Mouse (Mus musculus) lung, embryonic 16.5 days (tissue): ENCODE measurements at regions not wholly inside any gene's neighbourhood (a gene's known extent, or its start where the extent isn't known, plus 50 kb on each side); places are given as distances from the start of the nearest gene placed in this dataset.

Source experiments
- ATAC-seq: fragments of 200-750 bp; cut with Nextera tagmentation; 2 replicates; pipeline ENCODE4 v1.8.0; 2017; ENCODE audit warnings: low read depth, mild to moderate bottlenecking, moderate library complexity
- H3K27ac ChIP-seq: fragments of 300-500 bp; sonication (generic); 2 replicates; pipeline ENCODE4 v1.5.1; 2014; ENCODE audit warnings: mild to moderate bottlenecking, control low read depth, low read length
- H3K27me3 ChIP-seq: fragments of 300-500 bp; sonication (generic); 2 replicates; pipeline ENCODE4 v1.6.1; 2014; ENCODE audit warnings: low read depth, low read length, mixed read lengths; ENCODE audit not compliant: control insufficient read depth, insufficient read depth
- H3K36me3 ChIP-seq: fragments of 300-500 bp; sonication (generic); 2 replicates; pipeline ENCODE4 v1.6.1; 2014; ENCODE audit warnings: low read length; ENCODE audit not compliant: control insufficient read depth, insufficient read depth
- H3K4me1 ChIP-seq: fragments of 300-500 bp; sonication (generic); replicated peaks from 2 replicates; pipeline ENCODE4 v1.6.1; 2014; ENCODE audit warnings: low read length, mixed read lengths; ENCODE audit not compliant: control insufficient read depth, insufficient read depth
- H3K4me2 ChIP-seq: fragments of 300-500 bp; sonication (generic); 2 replicates; pipeline ENCODE4 v1.6.1; 2014; ENCODE audit warnings: low read depth, low read length, control low read depth
- H3K4me3 ChIP-seq: fragments of 300-500 bp; sonication (generic); 2 replicates; pipeline ENCODE4 v1.5.1; 2014; ENCODE audit warnings: mild to moderate bottlenecking, low read length, control low read depth
- H3K9ac ChIP-seq: fragments of 300-500 bp; sonication (generic); 2 replicates; pipeline ENCODE4 v1.6.1; 2014; ENCODE audit warnings: low read length, control low read depth
- H3K9me3 ChIP-seq: fragments of 300-500 bp; sonication (generic); 2 replicates; pipeline ENCODE4 v1.6.1; 2016; ENCODE audit warnings: low read length; ENCODE audit not compliant: control insufficient read depth
- WGBS: fragments of 180-500 bp; shearing (Covaris S2); extraction: QIAGEN DNeasy Blood & Tissue Kit; methylation state at CpG from one replicate; pipeline ENCODE4 v1.1.7; 2014; 5-methylcytosine and 5-hydroxymethylcytosine counted together

DNA sequence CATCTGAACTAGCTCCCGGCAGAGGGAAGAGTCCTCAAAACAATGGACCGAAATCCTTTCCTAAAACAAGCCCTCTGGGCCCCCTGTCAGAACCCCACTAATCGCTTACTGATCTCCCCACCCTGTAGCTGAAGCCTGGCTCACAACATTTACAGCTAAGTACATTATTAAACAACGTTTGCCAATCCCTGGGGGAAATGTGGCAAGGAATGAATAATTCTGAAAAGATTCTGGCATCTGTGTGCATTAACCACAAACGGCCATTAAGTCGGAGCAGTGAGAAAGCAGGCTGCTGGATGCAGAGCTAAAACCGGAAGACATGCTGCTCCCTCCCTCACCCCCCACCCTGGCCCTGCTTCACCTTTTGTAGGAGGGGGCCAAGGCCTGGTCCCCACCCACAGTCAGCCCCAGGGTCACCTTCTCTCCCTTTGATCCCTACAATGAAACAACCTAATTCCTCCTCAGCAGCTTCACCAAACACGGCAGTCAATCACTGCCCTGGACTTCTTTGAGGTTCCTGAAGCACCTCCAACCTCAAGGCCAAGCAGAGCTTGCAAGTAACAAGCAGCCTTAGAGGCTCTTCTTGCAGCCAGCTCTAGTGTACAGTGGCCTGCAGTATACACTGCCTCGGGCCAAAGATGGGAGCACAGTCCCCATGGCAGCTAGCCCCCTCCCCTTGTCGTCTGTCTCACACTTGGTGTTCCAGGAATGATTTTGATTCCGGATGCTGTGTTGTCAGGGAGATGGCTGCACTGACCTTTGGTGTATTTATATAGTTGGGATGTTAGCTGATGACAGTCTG lies 175.2 kb downstream of the Sh3bp4 start:
- Histone ChIP-seq H3K4me3 (no peak overlapping the region), H3K4me1 (no peaks in the 10 kb centered on the region; the same call in 1 of the 2 replicates), H3K4me2 (no peak overlapping the region), H3K27me3 (no peaks in the 10 kb centered on the region), H3K9ac (no peak overlapping the region), H3K9me3 (peaks cover 4% of the 10 kb centered on the region; the same call in 1 of the 2 replicates), H3K36me3 (no peaks in the 10 kb centered on the region), H3K27ac (no peak overlapping the region)
- 18% methylated on average over 11 of the region's 11 CpGs for WGBS
- no peak for ATAC-seq

DNA sequence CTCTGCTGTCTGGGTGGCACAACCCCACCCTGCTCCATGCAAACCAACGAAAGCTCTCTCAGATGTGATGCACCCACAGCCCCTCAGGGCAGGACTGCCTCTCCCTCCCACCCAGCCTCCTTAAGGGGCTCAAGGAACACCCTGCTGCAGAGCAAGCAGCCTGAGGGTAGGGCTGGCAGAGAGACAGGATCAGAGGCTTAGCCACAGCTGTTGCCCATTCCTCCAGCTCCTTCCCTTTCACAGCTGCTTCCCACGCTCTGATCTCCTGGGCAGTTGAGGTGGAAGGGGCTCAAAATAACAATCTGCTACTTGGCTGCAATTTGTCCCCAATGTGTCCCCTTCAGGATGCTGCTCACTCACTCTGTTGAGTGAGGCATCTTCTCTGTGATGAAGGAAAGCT lies 181.5 kb downstream of the Sh3bp4 start:
- Histone ChIP-seq H3K4me1 (no peaks in the 10 kb centered on the region), H3K36me3 (no peaks in the 10 kb centered on the region), H3K27me3 (no peaks in the 10 kb centered on the region), H3K9me3 (peaks cover 4% of the 10 kb centered on the region; the same call in 1 of the 2 replicates), H3K9ac (no peak overlapping the region), H3K27ac (no peak overlapping the region), H3K4me2 (no peak overlapping the region), H3K4me3 (no peak overlapping the region)
- ATAC-seq = no peak
- 36% methylated on average over 2 of the region's 2 CpGs for WGBS

DNA sequence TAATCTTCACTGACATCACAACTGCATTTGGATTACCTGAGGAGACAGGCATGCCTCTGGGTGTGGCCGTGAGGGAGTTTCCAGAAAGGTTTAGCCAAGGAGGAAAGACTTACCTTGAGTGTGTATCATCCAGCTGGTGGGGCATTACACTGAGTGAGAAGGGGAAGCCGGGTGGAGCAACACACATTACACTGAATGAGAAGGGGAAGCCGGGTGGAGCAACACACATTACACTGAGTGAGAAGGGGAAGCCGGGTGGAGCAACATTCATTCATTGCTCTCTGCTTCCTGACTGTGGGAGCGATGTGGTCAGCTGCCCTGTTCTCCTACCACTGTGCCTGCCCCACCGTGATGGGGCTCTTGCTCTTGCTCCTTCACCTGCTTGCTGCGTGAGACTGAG lies 182.3 kb downstream of the Sh3bp4 start:
- H3K36me3 ChIP-seq = no peaks in the 10 kb centered on the region
- no peak overlapping the region for H3K4me3 ChIP-seq
- WGBS = 82% methylated on average over 7 of the region's 7 CpGs
- no peak overlapping the region for H3K27ac ChIP-seq
- H3K4me2 ChIP-seq = no peak overlapping the region
- H3K9ac ChIP-seq = no peak overlapping the region
- 0 out of 2 replicates have a peak, but pooled peaks cover under 1% of the 10 kb centered on the region for H3K9me3 ChIP-seq
- no peak for ATAC-seq
- H3K27me3 ChIP-seq = no peaks in the 10 kb centered on the region
- no peaks in the 10 kb centered on the region for H3K4me1 ChIP-seq

DNA sequence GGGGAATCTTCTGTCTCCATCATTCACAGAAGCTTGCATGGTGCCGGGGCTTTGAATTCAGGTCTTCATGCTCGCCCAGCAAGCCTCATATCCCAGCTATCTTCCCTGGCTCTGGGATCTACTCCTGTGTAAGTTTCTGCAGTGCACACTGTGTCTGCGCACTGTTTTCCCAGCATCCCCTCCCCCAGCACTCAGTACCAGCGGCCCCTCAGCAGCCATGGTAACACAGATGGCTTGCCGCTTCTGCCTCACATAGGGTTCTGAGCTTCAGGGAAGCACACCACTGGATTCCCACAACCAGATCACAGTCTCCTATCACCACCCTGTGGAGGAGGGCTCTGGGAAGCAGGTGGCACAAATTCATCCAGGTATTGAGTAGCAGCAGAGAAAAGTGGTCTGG lies 187.7 kb downstream of the Sh3bp4 start:
- Histone ChIP-seq H3K4me3 (no peak overlapping the region), H3K27ac (no peak overlapping the region), H3K36me3 (no peaks in the 10 kb centered on the region), H3K4me2 (no peak overlapping the region), H3K9ac (no peak overlapping the region), H3K27me3 (no peaks in the 10 kb centered on the region), H3K9me3 (no peaks in the 10 kb centered on the region), H3K4me1 (no peaks in the 10 kb centered on the region)
- ATAC-seq = no peak
- 68% methylated on average over 5 of the region's 5 CpGs for WGBS

DNA sequence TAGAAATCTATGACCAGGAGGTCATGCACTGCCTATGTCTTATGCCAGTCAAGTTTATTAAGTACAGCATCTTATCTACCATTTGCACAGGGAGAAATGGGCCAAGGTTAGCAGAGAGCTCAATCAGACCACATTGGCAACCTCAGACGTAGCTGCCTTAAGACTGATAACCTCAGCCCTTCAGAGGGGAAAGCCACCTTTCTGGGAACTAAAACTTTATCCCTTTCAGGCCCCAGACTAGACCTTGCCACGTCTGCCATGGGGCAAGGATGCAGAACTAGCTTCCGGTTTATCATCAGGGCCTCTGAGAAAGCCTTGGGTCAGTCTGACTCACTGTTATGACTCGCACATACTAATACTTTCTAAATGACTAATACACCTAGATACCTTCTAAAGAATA lies 188.8 kb upstream of the Agap1 start:
- H3K4me2 ChIP-seq = no peak overlapping the region
- 66% methylated on average over 4 of the region's 4 CpGs for WGBS
- ATAC-seq = no peak
- no peak overlapping the region for H3K9ac ChIP-seq
- no peaks in the 10 kb centered on the region for H3K27me3 ChIP-seq
- no peaks in the 10 kb centered on the region for H3K36me3 ChIP-seq
- H3K4me1 ChIP-seq = no peaks in the 10 kb centered on the region
- no peaks in the 10 kb centered on the region for H3K9me3 ChIP-seq
- H3K4me3 ChIP-seq = no peak overlapping the region
- H3K27ac ChIP-seq = no peak overlapping the region

DNA sequence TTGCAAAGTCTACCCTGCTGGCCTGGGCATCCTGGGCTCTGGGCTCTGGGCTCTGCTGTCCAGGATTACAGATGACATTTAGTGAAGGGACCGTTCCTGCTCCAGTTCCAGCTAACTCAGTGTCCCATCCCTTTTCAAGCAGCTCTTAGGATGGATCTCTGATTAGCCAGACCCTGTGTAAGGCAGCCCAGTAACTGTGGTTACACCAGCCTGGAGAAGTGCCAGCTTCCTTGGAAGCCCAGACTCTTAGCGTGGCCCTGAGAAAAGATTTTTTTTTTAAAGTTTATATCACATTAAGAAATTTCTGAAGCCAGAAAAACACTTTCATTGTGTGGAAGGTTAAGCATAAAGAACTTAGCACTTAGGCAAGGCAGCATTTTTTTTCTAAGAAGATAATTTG lies 185.8 kb upstream of the Agap1 start:
- no peaks in the 10 kb centered on the region for H3K9me3 ChIP-seq
- ATAC-seq = no peak
- no peak overlapping the region for H3K27ac ChIP-seq
- no peak overlapping the region for H3K4me3 ChIP-seq
- H3K36me3 ChIP-seq = no peaks in the 10 kb centered on the region
- H3K4me1 ChIP-seq = no peaks in the 10 kb centered on the region
- 41% methylated on average over 2 of the region's 2 CpGs for WGBS
- no peaks in the 10 kb centered on the region for H3K27me3 ChIP-seq
- no peak overlapping the region for H3K9ac ChIP-seq
- no peak overlapping the region for H3K4me2 ChIP-seq

DNA sequence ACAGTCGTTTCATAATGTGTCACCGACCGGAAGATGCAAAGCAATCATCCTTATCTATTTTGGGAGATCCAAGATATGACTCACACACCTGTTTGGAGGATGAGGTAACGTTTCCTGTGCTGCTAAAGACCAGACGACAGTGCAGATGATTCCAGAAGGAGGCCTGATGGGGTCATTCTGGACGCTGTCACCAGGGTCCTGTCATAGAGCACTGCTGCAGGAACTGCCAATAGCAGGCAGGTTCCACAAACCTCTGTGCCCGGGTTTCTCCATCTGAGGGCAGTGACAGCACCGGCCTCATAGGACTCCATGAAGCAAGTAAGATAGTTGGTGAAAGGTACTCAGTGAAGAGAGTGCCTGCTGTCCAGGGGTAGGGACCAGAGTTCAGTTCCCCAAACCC lies 182.9 kb upstream of the Agap1 start:
- Histone ChIP-seq H3K9me3 (no peaks in the 10 kb centered on the region), H3K27ac (no peak overlapping the region), H3K4me3 (no peak overlapping the region), H3K4me2 (no peak overlapping the region), H3K9ac (no peak overlapping the region), H3K36me3 (no peaks in the 10 kb centered on the region), H3K4me1 (no peaks in the 10 kb centered on the region), H3K27me3 (no peaks in the 10 kb centered on the region)
- ATAC-seq = no peak
- WGBS = 55% methylated on average over 8 of the region's 8 CpGs

DNA sequence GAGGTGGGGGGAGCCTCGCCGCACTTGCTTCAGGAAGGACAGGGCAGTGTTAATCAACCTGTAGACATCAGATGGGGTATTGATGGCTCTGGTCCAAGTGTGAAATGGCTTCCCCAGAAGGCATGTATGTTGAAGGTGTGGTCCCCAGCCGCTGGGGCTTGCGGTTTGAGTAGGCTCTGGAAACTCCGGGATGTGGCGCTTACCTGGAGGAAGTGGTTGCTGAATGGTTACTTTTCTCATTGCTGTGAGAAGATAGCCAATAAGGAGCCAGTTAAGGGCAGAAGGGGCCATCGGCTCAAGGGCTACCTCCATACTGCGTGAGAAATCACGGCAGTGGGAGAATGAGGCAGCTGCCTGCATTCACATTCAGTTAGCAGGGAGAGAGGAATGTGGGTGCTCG lies 181.6 kb upstream of the Agap1 start:
- H3K4me1 ChIP-seq = no peaks in the 10 kb centered on the region
- H3K4me3 ChIP-seq = no peak overlapping the region
- H3K36me3 ChIP-seq = no peaks in the 10 kb centered on the region
- H3K27ac ChIP-seq = no peak overlapping the region
- H3K9ac ChIP-seq = no peak overlapping the region
- no peak for ATAC-seq
- WGBS = 81% methylated on average over 10 of the region's 10 CpGs
- H3K9me3 ChIP-seq = no peaks in the 10 kb centered on the region
- H3K4me2 ChIP-seq = no peak overlapping the region
- H3K27me3 ChIP-seq = no peaks in the 10 kb centered on the region

DNA sequence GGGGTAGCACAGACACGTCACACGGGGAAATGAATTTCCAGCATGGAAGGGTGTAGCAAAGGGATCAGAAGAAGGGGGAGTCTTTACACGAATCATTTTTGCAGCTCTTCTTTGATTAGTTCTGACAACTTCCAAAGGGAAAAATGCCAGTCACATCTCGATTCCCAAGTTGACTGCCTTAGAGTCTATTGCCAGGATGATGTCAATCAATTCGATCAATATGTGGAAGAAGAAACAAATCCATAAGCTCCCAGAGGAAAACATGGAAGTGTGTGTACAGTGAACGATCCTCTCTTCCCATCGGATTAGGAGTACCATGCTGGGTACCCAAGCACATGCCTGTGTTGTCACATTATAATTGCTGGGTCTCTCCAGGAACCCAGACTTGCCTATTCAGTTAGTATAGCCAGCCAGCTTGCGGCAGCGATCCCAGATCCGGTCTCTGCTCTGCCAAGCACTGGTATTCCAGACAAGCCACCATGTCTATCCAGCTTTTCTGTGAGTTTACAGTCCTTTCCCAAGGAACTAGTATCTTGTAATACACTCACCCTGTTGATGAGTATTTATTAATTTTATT lies 180.7 kb upstream of the Agap1 start:
- WGBS = 86% methylated on average over 10 of the region's 10 CpGs
- H3K4me1 ChIP-seq = no peaks in the 10 kb centered on the region
- no peak for ATAC-seq

More for the DNA sequence above, 180.7 kb upstream of the Agap1 start:
- Histone ChIP-seq H3K9ac (no peak overlapping the region), H3K36me3 (no peaks in the 10 kb centered on the region), H3K27ac (no peak overlapping the region), H3K9me3 (no peaks in the 10 kb centered on the region), H3K4me3 (no peak overlapping the region), H3K4me2 (no peak overlapping the region), H3K27me3 (no peaks in the 10 kb centered on the region)
